39 mouse cellular contexts compared by ENCODE assay signal in the genomic region with DNA sequence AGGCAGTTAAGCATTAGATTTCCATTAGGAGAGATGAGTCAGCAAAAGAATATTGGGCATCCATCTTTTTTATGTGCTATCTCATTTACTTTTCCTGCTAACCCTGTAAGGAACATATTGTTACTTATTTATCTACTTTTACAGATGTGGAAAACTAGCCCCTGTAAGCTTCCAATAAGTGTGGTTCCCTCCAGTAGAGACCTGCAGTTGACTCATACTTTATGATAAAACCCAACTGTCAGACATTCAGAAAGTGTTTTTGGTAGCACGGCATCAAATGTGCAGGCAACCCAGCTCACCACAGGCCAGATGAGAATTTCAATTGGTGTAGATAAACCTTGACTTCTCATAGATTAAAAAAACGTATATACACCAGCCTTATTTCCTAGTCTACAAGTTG. TPM values are rescaled to one million over a fixed set of nuclear protein-coding genes. Genes with fewer than 3 reads are reported as not detected.
"Had no signal": no experiment of that assay in that cellular context is flagged by ENCODE, and none has a peak within 500 bp of the region (broad histone marks: within the 10 kb centered on the region; RNA-seq: fewer than 3 reads in every experiment).

No protein-coding gene starts in this region.

- DNase-seq: heart, postnatal 10 days; heart, postnatal 14 days; heart, postnatal 36 days; heart, postnatal 4 days; kidney, adult 11 months; kidney, adult 18-20 months; kidney, adult 2 months; kidney, adult 8-10 months; kidney, adult 9 months; kidney, postnatal 10 days; kidney, postnatal 14 days; kidney, postnatal 25 days; kidney, postnatal 36 days; kidney, postnatal 4 days; layer of hippocampus, adult 9-11 months; layer of hippocampus, postnatal 36 days had no signal

- H3K27me3 ChIP-seq: heart, embryonic 12.5 days; heart, embryonic 13.5 days; heart, embryonic 15.5 days; hindbrain, embryonic 12.5 days; hindbrain, embryonic 13.5 days; hindbrain, embryonic 15.5 days; intestine, embryonic 15.5 days; kidney, embryonic 15.5 days had no signal

- H3K9me3 ChIP-seq: heart, embryonic 10.5 days; heart, embryonic 12.5 days; heart, embryonic 13.5 days; heart, embryonic 15.5 days; hindbrain, embryonic 10.5 days; hindbrain, embryonic 12.5 days; hindbrain, embryonic 13.5 days; hindbrain, embryonic 15.5 days; intestine, embryonic 15.5 days; kidney, embryonic 15.5 days had no signal

- H3K27ac ChIP-seq: heart, embryonic 10.5 days; heart, embryonic 13.5 days; heart, embryonic 15.5 days; hindbrain, embryonic 10.5 days; hindbrain, embryonic 12.5 days; hindbrain, embryonic 13.5 days; hindbrain, embryonic 14.5 days; hindbrain, embryonic 15.5 days; hindbrain, postnatal 0 days; intestine, embryonic 15.5 days; kidney, embryonic 15.5 days; kidney, postnatal 0 days; layer of hippocampus, adult 2 months; left cerebral cortex, adult 2 months had no signal

- H3K4me3 ChIP-seq: heart, embryonic 10.5 days; heart, embryonic 12.5 days; heart, embryonic 13.5 days; heart, embryonic 15.5 days; hindbrain, embryonic 10.5 days; hindbrain, embryonic 12.5 days; hindbrain, embryonic 13.5 days; hindbrain, embryonic 15.5 days; intestine, embryonic 15.5 days; kidney, embryonic 15.5 days; layer of hippocampus, adult 2 months; left cerebral cortex, adult 2 months had no signal

- H3K9ac ChIP-seq: heart, embryonic 12.5 days; heart, embryonic 13.5 days; heart, embryonic 15.5 days; hindbrain, embryonic 12.5 days; hindbrain, embryonic 13.5 days; hindbrain, embryonic 14.5 days; hindbrain, embryonic 15.5 days; intestine, embryonic 15.5 days; kidney, embryonic 15.5 days had no signal

- H3K36me3 ChIP-seq: heart, embryonic 10.5 days; heart, embryonic 12.5 days; heart, embryonic 13.5 days; heart, embryonic 15.5 days; hindbrain, embryonic 10.5 days; hindbrain, embryonic 12.5 days; hindbrain, embryonic 13.5 days; hindbrain, embryonic 15.5 days; intestine, embryonic 15.5 days; kidney, embryonic 15.5 days had no signal

- H3K4me1 ChIP-seq: heart, embryonic 10.5 days; heart, embryonic 12.5 days; heart, embryonic 13.5 days; heart, embryonic 15.5 days; hindbrain, embryonic 12.5 days; hindbrain, embryonic 13.5 days; hindbrain, embryonic 15.5 days; intestine, embryonic 15.5 days; kidney, embryonic 15.5 days had no signal

RNA-seq across cellular contexts. Expression of a gene that starts 32.7 kb away (rescaled TPM):
- total RNA-seq: heart, postnatal 14 days; heart, postnatal 25 days; heart, postnatal 36 days; heart, postnatal 4 days; hindbrain, postnatal 0 days; layer of hippocampus, adult 18-20 months; layer of hippocampus, adult 2 months; layer of hippocampus, postnatal 14 days; layer of hippocampus, postnatal 25 days; layer of hippocampus, postnatal 36 days; left cerebral cortex, adult 18-20 months; left cerebral cortex, adult 2 months had no signal
- polyA plus RNA-seq: heart, embryonic 11.5 days; heart, embryonic 12.5 days; heart, embryonic 14.5 days; heart, postnatal 0 days had no signal
